Mouse (Mus musculus) embryonic facial prominence, embryonic 15.5 days (tissue): ENCODE measurements around the gene Scaf4. TPM values are rescaled to one million over a fixed set of nuclear protein-coding genes. Genes with fewer than 3 reads are reported as not detected.
A peak's percentile ranks its signal among the peaks of the same experiment; 100 is the strongest.
"Not testable (repeated sequence)": the region's sequence is repeated elsewhere in the genome, so short reads cannot be mapped to it uniquely, and the experiment has no call there.

Experiments
- ATAC-seq: fragments of 200-750 bp; cut with Nextera tagmentation; 2 replicates; pipeline ENCODE4 v1.8.0; 2017; ENCODE audit warnings: low read depth, moderate TSS enrichment; ENCODE audit not compliant: insufficient number of reproducible peaks, low FRiP score, low TSS enrichment
- H3K27ac ChIP-seq: fragments of 300-500 bp; sonication (generic); replicated peaks from 2 replicates; pipeline ENCODE4 v1.5.1; 2015; ENCODE audit warnings: mild to moderate bottlenecking, inconsistent platforms
- H3K27me3 ChIP-seq: fragments of 300-500 bp; sonication (generic); 2 replicates; pipeline ENCODE4 v1.6.1; 2015; ENCODE audit warnings: inconsistent platforms
- H3K36me3 ChIP-seq: fragments of 300-500 bp; sonication (generic); 2 replicates; pipeline ENCODE4 v1.6.1; 2015; ENCODE audit warnings: mild to moderate bottlenecking, inconsistent platforms
- H3K4me1 ChIP-seq: fragments of 300-500 bp; sonication (generic); 2 replicates; pipeline ENCODE4 v1.6.1; 2015; ENCODE audit warnings: inconsistent platforms
- H3K4me2 ChIP-seq: fragments of 300-500 bp; sonication (generic); replicated peaks from 2 replicates; pipeline ENCODE4 v1.6.1; 2015; ENCODE audit warnings: mild to moderate bottlenecking, inconsistent platforms
- H3K4me3 ChIP-seq: fragments of 300-500 bp; sonication (generic); replicated peaks from 2 replicates; pipeline ENCODE4 v1.5.1; 2015; ENCODE audit warnings: mild to moderate bottlenecking, inconsistent platforms
- H3K9ac ChIP-seq: fragments of 300-500 bp; sonication (generic); 2 replicates; pipeline ENCODE4 v1.6.1; 2015; ENCODE audit warnings: inconsistent platforms
- H3K9me3 ChIP-seq: fragments of 300-500 bp; sonication (generic); replicated peaks from 2 replicates; pipeline ENCODE4 v1.6.1; 2016; ENCODE audit warnings: inconsistent platforms
- WGBS: fragments of 180-500 bp; shearing (Covaris S2); methylation state at CpG from one replicate; pipeline ENCODE4 v1.1.7; 2015; 5-methylcytosine and 5-hydroxymethylcytosine counted together
- polyA plus RNA-seq: library from polyadenylated mRNA; unstranded; fragments of >200 nt; fragmentation: Nextera tagmentation; extraction: Ambion mirVana; gene quantifications from 2 replicates; pipeline ENCODE4 v1.2.1, GENCODE M21; 2015

Scaf4 gene
- polyA plus RNA-seq, 1 experiment from 2014 or later, result 31.3 TPM

GRCm38 (mm10) chr16:90235188-90235587 lies 49.1 kb downstream of the Scaf4 start:
- Histone ChIP-seq H3K27ac (no peak overlapping the region), H3K9ac (no peak overlapping the region), H3K9me3 (no peaks in the 10 kb centered on the region), H3K27me3 (no peaks in the 10 kb centered on the region), H3K4me3 (no peak overlapping the region), H3K4me1 (no peaks in the 10 kb centered on the region), H3K4me2 (no peak overlapping the region), H3K36me3 (peaks cover 13% of the 10 kb centered on the region; the same call in 1 of the 2 replicates)
- 88% methylated on average over 3 of the region's 3 CpGs for WGBS
- no peak for ATAC-seq

- H3K27me3 ChIP-seq, result no peaks in the 10 kb centered on the region
- H3K4me3 ChIP-seq, result no peak overlapping the region
- H3K4me2 ChIP-seq, result no peak overlapping the region
- peaks cover 12% of the 10 kb centered on the region for H3K36me3 ChIP-seq
- H3K9me3 ChIP-seq, result no peaks in the 10 kb centered on the region
- ATAC-seq, result no peak
- H3K27ac ChIP-seq, result no peak overlapping the region
- WGBS, result 82% methylated on average over 6 of the region's 6 CpGs
- no peak overlapping the region for H3K9ac ChIP-seq
- H3K4me1 ChIP-seq, result no peaks in the 10 kb centered on the region
Measured at GRCm38 (mm10) chr16:90234617-90235016, 49.7 kb downstream of the Scaf4 start.

DNA sequence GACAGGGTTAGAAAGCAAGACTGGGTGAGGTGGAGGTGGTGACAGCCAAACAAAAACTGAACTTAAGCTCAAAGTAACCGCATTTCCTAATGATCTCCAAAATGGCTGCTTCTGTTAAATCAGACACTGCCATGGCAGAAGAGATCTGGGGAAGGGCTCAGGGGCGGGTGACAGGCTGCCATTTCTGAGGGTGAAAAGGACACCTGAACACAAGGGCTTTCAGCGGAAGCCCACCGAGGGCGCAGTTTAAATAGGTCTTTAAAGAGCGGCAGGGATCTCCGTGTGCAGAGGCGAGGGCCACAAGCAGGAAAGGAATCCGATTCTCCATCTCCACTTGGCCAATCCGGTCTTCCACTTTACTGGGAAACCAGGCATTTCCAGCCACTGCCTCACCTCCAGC lies 50.6 kb downstream of the Scaf4 start:
- Histone ChIP-seq H3K4me3 (no peak overlapping the region), H3K4me1 (no peaks in the 10 kb centered on the region), H3K9me3 (no peaks in the 10 kb centered on the region), H3K36me3 (peaks cover 11% of the 10 kb centered on the region; the same call in 1 of the 2 replicates), H3K4me2 (no peak overlapping the region), H3K9ac (no peak overlapping the region), H3K27ac (no peak overlapping the region), H3K27me3 (no peaks in the 10 kb centered on the region)
- WGBS, result 93% methylated on average over 10 of the region's 10 CpGs
- no peak for ATAC-seq

DNA sequence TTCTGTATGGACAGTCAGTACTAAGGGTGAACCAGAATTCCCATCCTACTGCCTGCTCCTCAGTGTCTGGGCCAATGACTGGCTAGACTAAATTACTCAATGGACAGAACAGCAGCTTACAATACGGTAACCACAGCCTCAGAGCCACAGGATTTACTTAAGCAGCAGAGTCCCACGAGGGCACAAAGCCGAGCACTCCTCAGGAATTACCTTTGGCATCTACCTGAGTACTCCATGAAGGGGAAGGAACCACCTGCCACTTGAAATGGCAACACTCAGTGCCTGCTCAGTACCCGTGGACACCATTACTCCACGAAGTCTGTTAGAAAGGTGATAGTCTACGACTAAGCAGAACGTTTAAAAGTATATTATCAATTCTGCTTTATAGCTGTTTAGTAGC lies 53.0 kb downstream of the Scaf4 start:
- no peak overlapping the region for H3K4me2 ChIP-seq
- 87% methylated on average over 7 of the region's 7 CpGs for WGBS
- H3K36me3 ChIP-seq, result peaks cover 25% of the 10 kb centered on the region
- H3K4me1 ChIP-seq, result no peaks in the 10 kb centered on the region
- no peak overlapping the region for H3K9ac ChIP-seq
- H3K9me3 ChIP-seq, result no peaks in the 10 kb centered on the region
- no peak overlapping the region for H3K4me3 ChIP-seq
- no peak overlapping the region for H3K27ac ChIP-seq
- no peak for ATAC-seq
- H3K27me3 ChIP-seq, result no peaks in the 10 kb centered on the region

DNA sequence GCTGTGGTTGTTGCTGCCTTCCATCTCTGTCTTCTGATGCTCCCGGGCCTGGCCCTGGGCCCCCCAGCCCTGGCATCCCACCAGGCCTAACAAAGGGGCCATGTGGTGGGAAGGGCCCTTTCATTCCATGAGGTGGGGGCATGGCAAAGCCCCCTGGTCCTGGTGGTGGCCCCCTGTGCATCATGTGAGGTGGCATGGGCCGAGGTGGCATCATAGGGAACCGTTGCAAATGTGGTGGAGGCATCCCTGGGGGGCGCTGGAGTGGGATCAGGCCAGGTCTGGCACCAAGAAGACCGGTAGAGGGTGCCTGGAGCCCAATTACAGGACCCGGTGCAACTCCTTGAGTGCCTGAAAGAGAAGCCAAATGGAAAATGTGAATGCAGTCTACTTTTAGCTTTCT lies 54.4 kb downstream of the Scaf4 start:
- Histone ChIP-seq H3K27me3 (no peaks in the 10 kb centered on the region), H3K4me1 (no peaks in the 10 kb centered on the region), H3K4me2 (no peak overlapping the region), H3K9ac (no peak overlapping the region), H3K9me3 (no peaks in the 10 kb centered on the region), H3K27ac (no peak overlapping the region), H3K36me3 (peaks cover 39% of the 10 kb centered on the region), H3K4me3 (no peak overlapping the region)
- no peak for ATAC-seq
- 91% methylated on average over 6 of the region's 6 CpGs for WGBS

- Histone ChIP-seq H3K9ac (peak overlapping the region; percentile 87), H3K4me2 (peak overlapping the region; percentile 69), H3K9me3 (no peaks in the 10 kb centered on the region), H3K4me3 (peak overlapping the region; percentile 94), H3K36me3 (peaks cover 25% of the 10 kb centered on the region), H3K4me1 (peaks cover 11% of the 10 kb centered on the region; the same call in 1 of the 2 replicates), H3K27ac (peak overlapping the region; percentile 94), H3K27me3 (no peaks in the 10 kb centered on the region)
- ATAC-seq, result no peak
- WGBS, result 5% methylated on average over 20 of the region's 20 CpGs
Measured at GRCm38 (mm10) chr16:90221441-90222070, 62.7 kb downstream of the Scaf4 start.

- Histone ChIP-seq H3K36me3 (peaks cover 20% of the 10 kb centered on the region), H3K27ac (peak overlapping the region; percentile 94), H3K4me3 (peak overlapping the region; percentile 94), H3K27me3 (no peaks in the 10 kb centered on the region), H3K9ac (peak overlapping the region; percentile 87), H3K4me1 (peaks cover 11% of the 10 kb centered on the region; the same call in 1 of the 2 replicates), H3K4me2 (peak overlapping the region; percentile 69), H3K9me3 (no peaks in the 10 kb centered on the region)
- peak; percentile 72 for ATAC-seq
- under 1% methylated on average over 49 of the region's 52 CpGs for WGBS
Measured at GRCm38 (mm10) chr16:90220892-90221431, 63.3 kb downstream of the Scaf4 start.

DNA sequence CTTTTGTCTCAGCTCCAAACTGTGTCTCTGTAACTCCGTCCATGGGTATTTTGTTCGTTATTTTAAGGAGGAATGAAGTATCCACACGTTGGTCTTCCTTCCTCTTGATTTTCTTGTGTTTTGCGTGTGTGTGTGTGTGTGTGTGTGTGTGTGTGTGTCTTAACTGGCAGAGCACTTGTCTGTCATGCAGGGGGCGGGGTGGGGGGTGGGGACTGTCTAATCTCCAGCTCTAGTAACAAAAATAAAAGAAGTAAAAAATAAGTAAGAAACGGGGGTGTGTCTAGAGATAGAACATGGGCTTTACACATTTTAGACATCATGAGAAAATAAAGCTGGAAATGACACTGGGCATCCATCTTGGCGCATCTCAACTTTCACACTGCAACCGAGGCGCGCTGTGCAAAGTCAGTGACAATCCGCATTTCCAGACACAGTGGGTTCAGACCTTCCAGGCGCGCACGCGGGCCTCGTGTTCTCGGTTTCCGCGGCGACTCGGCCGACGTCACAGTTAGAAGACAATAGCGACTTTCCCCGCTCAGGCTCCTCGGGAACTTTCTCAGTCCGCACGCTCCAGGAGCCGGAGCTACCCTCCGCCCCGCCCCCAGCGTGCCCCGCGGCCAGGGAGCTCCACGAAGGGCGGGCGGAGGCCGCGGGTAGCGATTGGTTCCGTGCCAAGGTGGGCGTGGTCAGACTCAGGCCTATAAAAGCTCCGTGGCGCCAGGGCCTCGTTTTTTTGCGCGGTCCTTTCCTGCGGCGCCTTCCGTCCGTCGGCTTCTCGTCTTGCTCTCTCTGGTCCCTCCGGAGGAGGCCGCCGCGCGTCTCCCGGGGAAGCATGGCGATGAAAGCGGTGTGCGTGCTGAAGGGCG lies 64.0 kb downstream of the Scaf4 start, which contains the start of gene Sod1:
Gene Sod1 (plus strand): TSS at position 729 of the 866 bp plus-strand sequence.
- Histone ChIP-seq H3K36me3 (peaks cover 13% of the 10 kb centered on the region), H3K9me3 (no peaks in the 10 kb centered on the region), H3K4me3 (peak within 1 kb of the TSS; percentile 94), H3K4me1 (peaks cover 11% of the 10 kb centered on the region; the same call in 1 of the 2 replicates), H3K27ac (peak within 1 kb of the TSS; percentile 94), H3K9ac (peak within 1 kb of the TSS; percentile 87), H3K27me3 (no peaks in the 10 kb centered on the region), H3K4me2 (peak within 1 kb of the TSS; percentile 69)
- WGBS, result 2% methylated on average over 63 of the region's 63 CpGs
- peak; percentile 94 for ATAC-seq

- 64% methylated on average over 4 of the region's 4 CpGs for WGBS
- H3K4me1 ChIP-seq, result peaks cover 11% of the 10 kb centered on the region; the same call in 1 of the 2 replicates
Measured at GRCm38 (mm10) chr16:90219445-90219844, 64.9 kb downstream of the Scaf4 start.

DNA sequence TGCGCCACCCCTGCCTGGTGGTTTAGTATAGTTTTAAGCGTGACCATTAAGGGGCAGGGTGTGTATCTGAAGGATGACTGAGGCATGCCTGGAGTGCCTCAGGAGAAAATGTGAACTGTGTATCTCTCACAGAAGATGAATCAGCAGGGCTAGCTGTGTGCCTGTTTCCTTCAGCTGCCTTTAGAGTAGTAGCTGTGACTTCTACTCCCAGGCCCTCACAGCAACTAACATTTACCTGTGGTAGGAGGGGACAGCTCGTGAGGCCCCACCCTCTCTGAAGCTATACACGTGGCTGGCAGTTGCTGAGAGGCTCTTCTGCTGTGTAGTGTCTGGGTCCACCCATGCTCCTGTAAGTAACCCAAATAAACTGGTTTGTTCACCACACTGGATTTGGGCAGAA lies 66.4 kb downstream of the Scaf4 start:
- no peak overlapping the region for H3K9ac ChIP-seq

More at GRCm38 (mm10) chr16:90219445-90219844, 64.9 kb downstream of the Scaf4 start:
- not testable (repeated sequence) for H3K4me3 ChIP-seq, H3K9me3 ChIP-seq, H3K27ac ChIP-seq, H3K27me3 ChIP-seq, H3K4me2 ChIP-seq, H3K9ac ChIP-seq, ATAC-seq, H3K36me3 ChIP-seq

GRCm38 (mm10) chr16:90217356-90217755 lies 66.9 kb downstream of the Scaf4 start:
- no peaks in the 10 kb centered on the region for H3K27me3 ChIP-seq
- H3K9ac ChIP-seq, result no peak overlapping the region
- no peak overlapping the region for H3K4me2 ChIP-seq
- no peak overlapping the region for H3K4me3 ChIP-seq
- H3K4me1 ChIP-seq, result peaks cover 7% of the 10 kb centered on the region; the same call in 1 of the 2 replicates
- 59% methylated on average over 3 of the region's 3 CpGs for WGBS
- no peaks in the 10 kb centered on the region for H3K36me3 ChIP-seq
- no peaks in the 10 kb centered on the region for H3K9me3 ChIP-seq
- no peak overlapping the region for H3K27ac ChIP-seq
- no peak for ATAC-seq

More for the DNA sequence above, 66.4 kb downstream of the Scaf4 start:
- Histone ChIP-seq H3K4me3 (no peak overlapping the region), H3K4me1 (peaks cover 11% of the 10 kb centered on the region; the same call in 1 of the 2 replicates), H3K9me3 (no peaks in the 10 kb centered on the region), H3K36me3 (no peaks in the 10 kb centered on the region), H3K4me2 (no peak overlapping the region), H3K27ac (no peak overlapping the region), H3K27me3 (no peaks in the 10 kb centered on the region)
- no peak for ATAC-seq
- WGBS, result 49% methylated on average over 4 of the region's 4 CpGs
